Mouse (Mus musculus) heart, postnatal 14 days (tissue): ENCODE data around the gene 1110059E24Rik. TPM values are rescaled to one million over a fixed set of nuclear protein-coding genes. Genes with fewer than 3 reads are reported as not detected.

Experiments used
- total RNA-seq, 2 experiments: library from RNA; stranded (reverse); gene quantifications; 2 replicates each; pipeline ENCODE4 v1.2.3; 2021

1110059E24Rik gene
- total RNA-seq, 2 experiments from 2014 or later, result 15.7 to 16.3 TPM

Other genes with a start within 250 kb of the 1110059E24Rik start
- gene Gda, start 179.5 kb downstream of the 1110059E24Rik start, total RNA-seq, result 10 to 100 TPM; 12.0 to 17.9 TPM
- 10 to 100 TPM; 18.8 to 18.9 TPM for gene Abhd17b, start 209 bp upstream of the 1110059E24Rik start, total RNA-seq
- 10 to 100 TPM; 20.7 to 22.2 TPM for gene Cemip2, start 125.4 kb upstream of the 1110059E24Rik start, total RNA-seq